ENCODE assay signal across 8 mouse cellular contexts in the genomic region with DNA sequence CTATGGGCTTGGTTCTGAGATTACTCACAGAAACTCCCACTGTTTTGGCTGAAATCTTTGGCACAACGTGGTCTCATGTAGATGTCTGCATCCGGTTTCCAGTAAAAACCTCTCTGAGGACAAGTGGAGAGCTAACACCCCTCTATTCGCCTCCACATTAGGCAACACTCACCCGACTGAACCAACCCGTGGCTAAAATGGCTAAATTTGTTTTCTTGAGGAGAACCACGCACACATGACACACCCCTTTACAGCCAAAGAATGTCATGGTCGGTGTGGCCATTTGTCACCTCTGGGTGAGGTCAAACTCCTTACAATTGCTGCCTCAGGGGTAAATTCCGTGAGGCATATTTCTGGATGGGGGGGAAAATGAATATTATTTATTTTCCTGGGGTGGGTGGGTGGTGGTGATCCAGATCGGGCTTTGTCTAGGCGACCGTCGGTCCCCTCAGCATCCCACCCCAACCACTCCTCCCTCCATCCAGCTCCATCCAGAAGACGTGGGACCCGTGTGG. TPM values are rescaled to one million over a fixed set of nuclear protein-coding genes. Genes with fewer than 3 reads are reported as not detected.
DNase-seq lines count a peak whose midpoint lies in the region; ATAC-seq and TF ChIP-seq lines count a peak whose summit lies in the region.

No protein-coding gene starts in this region.

- no peak for DNase-seq in kidney, adult 2 months
- no peak for DNase-seq in kidney, postnatal 25 days
- DNase-seq in c-Kit-positive CD71-positive TER-119-positive erythroid progenitor cells, embryonic 14.5 days (ENCODE audit: low spot score), result no peak
- DNase-seq in ovary, postnatal 14 days (ENCODE audit: low spot score), result no peak

- H3K36me3 ChIP-seq in kidney, adult 2 months (ENCODE audit: control insufficient read depth, insufficient read depth, low read length), result no peaks in the 10 kb centered on the region
- no peaks in the 10 kb centered on the region for H3K36me3 ChIP-seq in liver, embryonic 12.5 days
- H3K36me3 ChIP-seq in stomach, embryonic 16.5 days (ENCODE audit: control insufficient read depth, insufficient read depth, low read length), result no peaks in the 10 kb centered on the region

- peak overlapping the region; percentile 98 for H3K4me2 ChIP-seq in liver, embryonic 12.5 days
- peak overlapping the region; percentile 92 for H3K4me2 ChIP-seq in stomach, embryonic 16.5 days (ENCODE audit: low read depth, low read length)

- TF ChIP-seq POLR2A in kidney, adult 2 months (IDR thresholded peaks at IDR 0.05; ENCODE audit: low read depth, low read length), result no peak
- no peak for TF ChIP-seq POLR2A in bone marrow, adult 2 months (IDR thresholded peaks at IDR 0.05; ENCODE audit: borderline replicate concordance, control insufficient read depth, low read depth, low read length)

- no peaks in the 10 kb centered on the region for H3K9me3 ChIP-seq in liver, embryonic 12.5 days (replicated peaks)
- H3K9me3 ChIP-seq in stomach, embryonic 16.5 days (replicated peaks; ENCODE audit: control insufficient read depth, low read length), result no peaks in the 10 kb centered on the region

- H3K27ac ChIP-seq in kidney, adult 2 months (ENCODE audit: insufficient read depth, low read depth, low read length), result peak overlapping the region; percentile 96
- peak overlapping the region; percentile 98 for H3K27ac ChIP-seq in bone marrow, adult 2 months (ENCODE audit: control insufficient read depth, insufficient read depth, low read depth, low read length, poor library complexity)
- peak overlapping the region; percentile 89 for H3K27ac ChIP-seq in liver, embryonic 12.5 days
- peak overlapping the region; percentile 94 for H3K27ac ChIP-seq in stomach, embryonic 16.5 days (ENCODE audit: low read length)

- H3K4me3 ChIP-seq in kidney, adult 2 months (ENCODE audit: insufficient read depth, low read depth, low read length), result peak overlapping the region; percentile 83
- peak overlapping the region; percentile 67 for H3K4me3 ChIP-seq in bone marrow, adult 2 months (replicated peaks; ENCODE audit: control insufficient read depth, low read depth, low read length)
- H3K4me3 ChIP-seq in liver, embryonic 12.5 days, result peak overlapping the region; percentile 74
- H3K4me3 ChIP-seq in stomach, embryonic 16.5 days (replicated peaks; ENCODE audit: low read length), result peak overlapping the region; percentile 64

- 0 out of 2 replicates have a peak, but pooled peaks have one; percentile 9 for ATAC-seq in granulocyte monocyte progenitor cell, adult 5-6 weeks (replicated peaks; ENCODE audit: poor library complexity, severe bottlenecking)
- ATAC-seq in liver, embryonic 12.5 days, result peak; percentile 80
- no peak; the same call in 1 of the 2 replicates for ATAC-seq in stomach, embryonic 16.5 days (ENCODE audit: insufficient read depth, low FRiP score)

- WGBS in kidney, adult 2 months, result 19% methylated on average over 14 of the region's 14 CpGs
- WGBS in bone marrow, adult 2 months, result 14% methylated on average over 14 of the region's 14 CpGs
- WGBS in liver, embryonic 12.5 days (ENCODE audit: insufficient replicate concordance), result 25% methylated on average over 14 of the region's 14 CpGs
- 19% methylated on average over 14 of the region's 14 CpGs for WGBS in stomach, embryonic 16.5 days

- no peaks in the 10 kb centered on the region for H3K27me3 ChIP-seq in kidney, adult 2 months (replicated peaks; ENCODE audit: control insufficient read depth, insufficient read depth, low read length)
- H3K27me3 ChIP-seq in liver, embryonic 12.5 days (replicated peaks), result no peaks in the 10 kb centered on the region; the same call in 1 of the 2 replicates
- no peaks in the 10 kb centered on the region for H3K27me3 ChIP-seq in stomach, embryonic 16.5 days (ENCODE audit: control insufficient read depth, insufficient read depth, low read length)

- TF ChIP-seq CTCF in kidney, adult 2 months (conservative IDR thresholded peaks at IDR 0.05; ENCODE audit: insufficient read depth, insufficient read length, low read depth, low read length), result no peak
- TF ChIP-seq CTCF in bone marrow, adult 2 months (IDR thresholded peaks at IDR 0.05; ENCODE audit: control insufficient read depth, insufficient read depth, low read length), result no peak

- H3K4me1 ChIP-seq in kidney, adult 2 months (ENCODE audit: control insufficient read depth, insufficient read depth, low read length), result peaks cover 5% of the 10 kb centered on the region
- peaks cover 5% of the 10 kb centered on the region for H3K4me1 ChIP-seq in bone marrow, adult 2 months (ENCODE audit: control insufficient read depth, insufficient read depth, low read length)
- H3K4me1 ChIP-seq in liver, embryonic 12.5 days, result peaks cover 21% of the 10 kb centered on the region
- peaks cover 9% of the 10 kb centered on the region for H3K4me1 ChIP-seq in stomach, embryonic 16.5 days (ENCODE audit: control insufficient read depth, insufficient read depth, low read length)

- peak overlapping the region; percentile 90 for H3K9ac ChIP-seq in liver, embryonic 12.5 days
- peak overlapping the region; percentile 87 for H3K9ac ChIP-seq in stomach, embryonic 16.5 days (ENCODE audit: low read length)

RNA-seq across cellular contexts. Expression of a gene that starts 9.5 kb away (rescaled TPM):
- polyA plus RNA-seq in kidney, adult 2 months (2012; rRNA removed), result 24.9 and 30.0 TPM in 2 replicates
- polyA plus RNA-seq in bone marrow, adult 2 months (2011; ENCODE audit: insufficient read depth, insufficient read length, low replicate concordance, missing spikeins), result 22.5 and 51.3 TPM in 2 replicates
- 89.2 and 112 TPM in 2 replicates for total RNA-seq in granulocyte monocyte progenitor cell, adult 5-6 weeks (2014; fragmentation: Nextera tagmentation)
- 84.0 and 92.8 TPM in 2 replicates for total RNA-seq in granulocyte monocyte progenitor cell, adult 5-6 weeks (2017)
- polyA plus RNA-seq in liver, embryonic 12.5 days (2016; fragmentation: Nextera tagmentation; extraction: Ambion mirVana), result 57.6 and 62.7 TPM in 2 replicates
- polyA plus RNA-seq in stomach, embryonic 16.5 days (2015; fragmentation: Nextera tagmentation; extraction: Ambion mirVana), result 132 and 133 TPM in 2 replicates
